Mouse (Mus musculus): ENCODE results near the gene Olfr732. TPM values are rescaled to one million over a fixed set of nuclear protein-coding genes. Genes with fewer than 3 reads are reported as not detected.

Gene Olfr732
- polyA plus RNA-seq (2011; ENCODE audit: insufficient read depth, insufficient read length, low read depth, missing spikeins) = not detected in 2 replicates

DNA sequence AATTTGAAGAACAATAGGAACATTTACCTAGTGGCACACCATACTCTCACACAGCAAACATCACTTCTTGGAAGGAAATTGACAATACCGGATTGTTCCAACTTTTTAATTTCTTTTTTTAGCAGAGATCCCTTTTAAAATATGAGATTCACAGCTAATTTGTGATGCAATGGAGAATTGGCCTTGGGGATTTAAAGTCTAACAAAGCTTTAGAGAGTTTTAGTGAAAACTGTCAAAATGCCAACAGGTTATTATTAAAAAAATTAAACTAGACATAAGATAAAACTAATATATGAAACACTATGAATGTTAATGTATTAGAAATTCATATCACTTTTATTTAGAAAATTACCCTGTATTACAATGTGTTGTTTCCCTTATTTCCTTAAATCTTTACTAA lies at the start of gene Olfr732:
Gene Olfr732, minus strand, starts transcription at position 101 of the 400 bp plus-strand sequence.
- Histone ChIP-seq H3K27me3 (ENCODE audit: control insufficient read depth, insufficient read depth, low read length, poor library complexity, severe bottlenecking) (no peaks in the 10 kb centered on the region), H3K4me3 (ENCODE audit: low read depth, low read length) (no peak within 1 kb of the TSS), H3K9me3 (replicated peaks; ENCODE audit: control insufficient read depth, insufficient read depth, low read length, poor library complexity, severe bottlenecking) (no peaks in the 10 kb centered on the region), H3K4me1 (ENCODE audit: control insufficient read depth, insufficient read depth, low read length) (no peaks in the 10 kb centered on the region), H3K27ac (ENCODE audit: insufficient read depth, low read length) (no peak within 1 kb of the TSS), H3K36me3 (ENCODE audit: control insufficient read depth, insufficient read depth, low read length, poor library complexity, severe bottlenecking) (no peaks in the 10 kb centered on the region), H3K9ac (ENCODE audit: low read depth, poor library complexity, severe bottlenecking) (no peak within 1 kb of the TSS)
- TF ChIP-seq CTCF (IDR thresholded peaks at IDR 0.05; ENCODE audit: low read depth, low read length) = no peak
- TF ChIP-seq POLR2A (IDR thresholded peaks at IDR 0.05; ENCODE audit: insufficient read depth, low read length) = no peak
- no peak for TF ChIP-seq EP300 (IDR thresholded peaks at IDR 0.05; ENCODE audit: insufficient read depth, low read depth, low read length)

DNA sequence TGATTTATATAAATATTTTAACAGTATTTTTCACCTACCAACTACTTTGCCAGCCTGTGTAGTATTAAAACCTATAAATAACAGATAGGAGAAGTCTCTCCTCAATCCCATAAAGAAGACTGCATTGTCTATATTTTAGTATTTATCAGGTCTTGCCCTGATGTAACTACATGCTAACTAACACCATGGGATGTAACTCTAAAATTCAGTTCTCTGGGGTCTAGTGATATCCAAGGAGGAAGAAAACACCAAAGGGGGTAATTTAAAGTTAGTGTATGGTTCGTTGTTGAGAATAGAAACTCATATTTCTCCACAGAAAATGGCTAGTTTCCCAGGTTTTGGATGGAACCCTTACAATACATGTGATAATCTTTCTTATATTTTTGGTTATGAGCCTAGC lies 42.7 kb upstream of the Olfr732 start, which contains the start of gene Olfr734:
Gene Olfr734, minus strand, starts transcription at position 101 of the 400 bp plus-strand sequence.
- H3K4me1 ChIP-seq (ENCODE audit: control insufficient read depth, insufficient read depth, low read length) = no peaks in the 10 kb centered on the region
- no peaks in the 10 kb centered on the region for H3K9me3 ChIP-seq (replicated peaks; ENCODE audit: control insufficient read depth, insufficient read depth, low read length, poor library complexity, severe bottlenecking)
- TF ChIP-seq EP300 (IDR thresholded peaks at IDR 0.05; ENCODE audit: insufficient read depth, low read depth, low read length) (no peak), CTCF (IDR thresholded peaks at IDR 0.05; ENCODE audit: low read depth, low read length) (no peak), POLR2A (IDR thresholded peaks at IDR 0.05; ENCODE audit: insufficient read depth, low read length) (no peak)
- H3K27ac ChIP-seq (ENCODE audit: insufficient read depth, low read length) = no peak within 1 kb of the TSS
- H3K4me3 ChIP-seq (ENCODE audit: low read depth, low read length) = no peak within 1 kb of the TSS
- H3K9ac ChIP-seq (ENCODE audit: low read depth, poor library complexity, severe bottlenecking) = no peak within 1 kb of the TSS
- H3K27me3 ChIP-seq (ENCODE audit: control insufficient read depth, insufficient read depth, low read length, poor library complexity, severe bottlenecking) = no peaks in the 10 kb centered on the region
- H3K36me3 ChIP-seq (ENCODE audit: control insufficient read depth, insufficient read depth, low read length, poor library complexity, severe bottlenecking) = no peaks in the 10 kb centered on the region

DNA sequence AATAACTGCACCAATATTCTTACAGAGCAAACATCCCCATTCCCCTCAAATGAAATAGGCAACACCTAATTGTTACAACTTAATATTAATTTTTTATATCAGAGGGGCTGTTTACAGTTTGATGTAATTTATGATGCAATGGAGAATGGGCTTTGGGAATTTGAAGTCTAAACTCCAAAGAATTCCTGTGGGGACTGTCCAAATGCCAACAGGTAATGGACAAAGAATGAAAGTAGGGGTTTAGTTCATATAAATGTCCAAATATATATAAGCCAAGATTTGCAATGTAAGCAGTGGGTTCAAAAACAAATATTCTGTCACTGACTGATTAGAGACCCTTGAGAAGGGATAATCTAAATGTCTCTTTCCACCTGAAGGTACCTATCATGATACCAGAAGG lies 17.4 kb upstream of the Olfr732 start, which contains the start of gene Olfr733:
Gene Olfr733, minus strand, starts transcription at position 101 of the 400 bp plus-strand sequence.
- no peaks in the 10 kb centered on the region for H3K27me3 ChIP-seq (ENCODE audit: control insufficient read depth, insufficient read depth, low read length, poor library complexity, severe bottlenecking)
- H3K9ac ChIP-seq (ENCODE audit: low read depth, poor library complexity, severe bottlenecking) = no peak within 1 kb of the TSS
- no peaks in the 10 kb centered on the region for H3K9me3 ChIP-seq (replicated peaks; ENCODE audit: control insufficient read depth, insufficient read depth, low read length, poor library complexity, severe bottlenecking)
- TF ChIP-seq EP300 (IDR thresholded peaks at IDR 0.05; ENCODE audit: insufficient read depth, low read depth, low read length) = no peak
- no peak for TF ChIP-seq POLR2A (IDR thresholded peaks at IDR 0.05; ENCODE audit: insufficient read depth, low read length)
- no peak for TF ChIP-seq CTCF (IDR thresholded peaks at IDR 0.05; ENCODE audit: low read depth, low read length)
- H3K4me3 ChIP-seq (ENCODE audit: low read depth, low read length) = no peak within 1 kb of the TSS
- no peaks in the 10 kb centered on the region for H3K36me3 ChIP-seq (ENCODE audit: control insufficient read depth, insufficient read depth, low read length, poor library complexity, severe bottlenecking)
- H3K27ac ChIP-seq (ENCODE audit: insufficient read depth, low read length) = no peak within 1 kb of the TSS
- no peaks in the 10 kb centered on the region for H3K4me1 ChIP-seq (ENCODE audit: control insufficient read depth, insufficient read depth, low read length)

DNA sequence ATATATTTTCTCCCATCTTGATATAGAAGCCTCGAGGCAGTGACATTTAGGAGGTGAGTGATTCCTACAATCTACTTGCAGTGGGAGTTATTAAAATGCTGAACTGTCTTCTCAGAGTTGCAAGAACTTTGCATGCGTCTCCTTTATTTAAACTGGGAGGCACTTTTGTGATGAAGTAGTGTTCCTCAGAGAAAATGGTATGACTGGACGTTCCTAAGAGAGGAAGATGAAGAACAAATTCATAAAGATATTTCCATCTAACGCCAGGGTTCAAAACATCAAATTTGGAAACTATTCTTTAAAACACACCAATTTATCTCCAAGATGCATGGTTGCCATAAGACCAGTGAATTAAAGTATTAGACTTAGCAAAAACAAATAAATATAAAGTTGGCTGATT lies 42.2 kb downstream of the Olfr732 start, which contains the start of gene Olfr731:
Gene Olfr731, minus strand, starts transcription at position 101 of the 400 bp plus-strand sequence.
- Histone ChIP-seq H3K9me3 (replicated peaks; ENCODE audit: control insufficient read depth, insufficient read depth, low read length, poor library complexity, severe bottlenecking) (no peaks in the 10 kb centered on the region), H3K9ac (ENCODE audit: low read depth, poor library complexity, severe bottlenecking) (no peak within 1 kb of the TSS), H3K4me1 (ENCODE audit: control insufficient read depth, insufficient read depth, low read length) (peaks cover 1% of the 10 kb centered on the region), H3K4me3 (ENCODE audit: low read depth, low read length) (no peak within 1 kb of the TSS), H3K27me3 (ENCODE audit: control insufficient read depth, insufficient read depth, low read length, poor library complexity, severe bottlenecking) (no peaks in the 10 kb centered on the region), H3K27ac (ENCODE audit: insufficient read depth, low read length) (no peak within 1 kb of the TSS), H3K36me3 (ENCODE audit: control insufficient read depth, insufficient read depth, low read length, poor library complexity, severe bottlenecking) (no peaks in the 10 kb centered on the region)
- TF ChIP-seq CTCF (IDR thresholded peaks at IDR 0.05; ENCODE audit: low read depth, low read length) (no peak), POLR2A (IDR thresholded peaks at IDR 0.05; ENCODE audit: insufficient read depth, low read length) (no peak), EP300 (IDR thresholded peaks at IDR 0.05; ENCODE audit: insufficient read depth, low read depth, low read length) (no peak)

Other genes with a start within 250 kb of the Olfr732 start
- gene Olfr725, start 243.8 kb downstream of the Olfr732 start, polyA plus RNA-seq (2011; ENCODE audit: insufficient read depth, insufficient read length, low read depth, missing spikeins) = not detected in 2 replicates
- gene Olfr726, start 193.3 kb downstream of the Olfr732 start, polyA plus RNA-seq (2011; ENCODE audit: insufficient read depth, insufficient read length, low read depth, missing spikeins) = not detected in 2 replicates
- not detected in 2 replicates for gene Olfr727, start 161.0 kb downstream of the Olfr732 start, polyA plus RNA-seq (2011; ENCODE audit: insufficient read depth, insufficient read length, low read depth, missing spikeins)
- gene Olfr728, start 141.5 kb downstream of the Olfr732 start, polyA plus RNA-seq (2011; ENCODE audit: insufficient read depth, insufficient read length, low read depth, missing spikeins) = not detected in 2 replicates
- gene Olfr729, start 131.3 kb downstream of the Olfr732 start, polyA plus RNA-seq (2011; ENCODE audit: insufficient read depth, insufficient read length, low read depth, missing spikeins) = 0.13 TPM in 1 of 2 replicates, not detected in the other
- not detected in 2 replicates for gene Olfr730, start 96.0 kb downstream of the Olfr732 start, polyA plus RNA-seq (2011; ENCODE audit: insufficient read depth, insufficient read length, low read depth, missing spikeins)
- not detected in 2 replicates for gene Olfr731, start 42.3 kb downstream of the Olfr732 start, polyA plus RNA-seq (2011; ENCODE audit: insufficient read depth, insufficient read length, low read depth, missing spikeins)
- gene Olfr733, start 17.3 kb upstream of the Olfr732 start, polyA plus RNA-seq (2011; ENCODE audit: insufficient read depth, insufficient read length, low read depth, missing spikeins) = not detected in 2 replicates
- gene Olfr734, start 42.6 kb upstream of the Olfr732 start, polyA plus RNA-seq (2011; ENCODE audit: insufficient read depth, insufficient read length, low read depth, missing spikeins) = not detected in 2 replicates
- gene Olfr735, start 64.7 kb upstream of the Olfr732 start, polyA plus RNA-seq (2011; ENCODE audit: insufficient read depth, insufficient read length, low read depth, missing spikeins) = not detected in 2 replicates
- not detected in 2 replicates for gene Tlr11, start 73.7 kb upstream of the Olfr732 start, polyA plus RNA-seq (2011; ENCODE audit: insufficient read depth, insufficient read length, low read depth, missing spikeins)
- gene Olfr736, start 97.0 kb upstream of the Olfr732 start, polyA plus RNA-seq (2011; ENCODE audit: insufficient read depth, insufficient read length, low read depth, missing spikeins) = not detected in 2 replicates
- not detected in 2 replicates for gene Olfr738, start 123.4 kb upstream of the Olfr732 start, polyA plus RNA-seq (2011; ENCODE audit: insufficient read depth, insufficient read length, low read depth, missing spikeins)
- not detected in 2 replicates for gene Olfr739, start 134.4 kb upstream of the Olfr732 start, polyA plus RNA-seq (2011; ENCODE audit: insufficient read depth, insufficient read length, low read depth, missing spikeins)
- not detected in 2 replicates for gene Olfr740, start 161.3 kb upstream of the Olfr732 start, polyA plus RNA-seq (2011; ENCODE audit: insufficient read depth, insufficient read length, low read depth, missing spikeins)
- not detected in 2 replicates for gene Olfr741, start 188.5 kb upstream of the Olfr732 start, polyA plus RNA-seq (2011; ENCODE audit: insufficient read depth, insufficient read length, low read depth, missing spikeins)
- not detected in 2 replicates for gene Olfr742, start 219.4 kb upstream of the Olfr732 start, polyA plus RNA-seq (2011; ENCODE audit: insufficient read depth, insufficient read length, low read depth, missing spikeins)
- gene Olfr743, start 237.6 kb upstream of the Olfr732 start, polyA plus RNA-seq (2011; ENCODE audit: insufficient read depth, insufficient read length, low read depth, missing spikeins) = not detected in 2 replicates

Measured in ES-Bruce4 (cell line).